29 mouse cellular contexts compared by ENCODE assay signal in the genomic region with DNA sequence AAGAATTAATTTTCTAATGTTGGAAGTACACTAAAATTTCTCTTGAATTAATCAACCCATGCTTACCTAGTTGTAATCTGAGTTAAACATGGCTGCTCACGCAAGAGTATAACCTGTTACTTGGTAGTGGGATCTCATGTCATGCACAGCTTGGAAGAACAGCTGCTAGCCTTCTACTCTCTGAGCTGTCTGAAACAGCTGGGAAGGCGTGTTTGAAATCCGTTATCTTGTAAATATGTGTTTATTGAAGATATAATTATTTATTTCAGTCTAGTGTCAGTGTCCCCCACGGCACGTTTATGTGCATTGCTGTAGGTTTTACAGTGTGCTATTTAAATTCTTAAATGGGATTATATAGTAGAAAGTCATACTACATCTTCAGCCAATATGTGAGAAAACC.
"Had no signal": no experiment of that assay in that cellular context is flagged by ENCODE, and none has a peak within 500 bp of the region (broad histone marks: within the 10 kb centered on the region; RNA-seq: fewer than 3 reads in every experiment).

No protein-coding gene starts in this region.

- H3K9me3 ChIP-seq: embryonic facial prominence, embryonic 12.5 days; embryonic facial prominence, embryonic 13.5 days; embryonic facial prominence, embryonic 15.5 days; forebrain, embryonic 10.5 days; forebrain, embryonic 12.5 days; forebrain, embryonic 13.5 days; forebrain, embryonic 15.5 days had no signal

- H3K4me3 ChIP-seq: embryonic facial prominence, embryonic 12.5 days; embryonic facial prominence, embryonic 13.5 days; embryonic facial prominence, embryonic 15.5 days; erythroblast, embryonic 14.5 days; forebrain, embryonic 10.5 days; forebrain, embryonic 12.5 days; forebrain, embryonic 13.5 days; forebrain, embryonic 15.5 days; gastrocnemius, adult 2 months; heart, adult 2 months had no signal

- H3K27me3 ChIP-seq: embryonic facial prominence, embryonic 12.5 days; embryonic facial prominence, embryonic 13.5 days; embryonic facial prominence, embryonic 15.5 days; forebrain, embryonic 12.5 days; forebrain, embryonic 13.5 days; forebrain, embryonic 15.5 days had no signal

- ATAC-seq: forebrain, embryonic 13.5 days; forebrain, embryonic 14.5 days; forebrain, embryonic 15.5 days; forebrain, embryonic 16.5 days; forebrain, postnatal 0 days had no signal

- H3K4me2 ChIP-seq: embryonic facial prominence, embryonic 12.5 days; embryonic facial prominence, embryonic 13.5 days; embryonic facial prominence, embryonic 15.5 days; forebrain, embryonic 12.5 days; forebrain, embryonic 13.5 days; forebrain, embryonic 15.5 days had no signal

- H3K36me3 ChIP-seq: embryonic facial prominence, embryonic 12.5 days; embryonic facial prominence, embryonic 13.5 days; embryonic facial prominence, embryonic 15.5 days; forebrain, embryonic 12.5 days; forebrain, embryonic 15.5 days had no signal

- H3K27ac ChIP-seq: embryonic facial prominence, embryonic 12.5 days; embryonic facial prominence, embryonic 13.5 days; embryonic facial prominence, embryonic 15.5 days; forebrain, embryonic 10.5 days; forebrain, embryonic 12.5 days; forebrain, embryonic 13.5 days; forebrain, embryonic 15.5 days; gastrocnemius, adult 2 months; heart, adult 2 months had no signal

- H3K9ac ChIP-seq: embryonic facial prominence, embryonic 12.5 days; embryonic facial prominence, embryonic 13.5 days; embryonic facial prominence, embryonic 15.5 days; forebrain, embryonic 12.5 days; forebrain, embryonic 13.5 days; forebrain, embryonic 15.5 days; forebrain, postnatal 0 days had no signal

- DNase-seq: cerebellum, adult 18-20 months; cerebellum, adult 2 months; cerebellum, adult 8-10 months; cerebellum, adult 9-10 months; cerebellum, adult 9-11 months; cerebellum, postnatal 10 days; cerebellum, postnatal 14 days; cerebellum, postnatal 25 days; cerebellum, postnatal 36 days; embryo, embryonic 11 days; forebrain, postnatal 0 days; gastrocnemius, adult 2 months; gastrocnemius, postnatal 10 days; gastrocnemius, postnatal 14 days; gastrocnemius, postnatal 25 days; gastrocnemius, postnatal 36 days; heart, adult 11 months; heart, adult 18-20 months; heart, adult 2 months had no signal

- H3K4me1 ChIP-seq: embryonic facial prominence, embryonic 12.5 days; embryonic facial prominence, embryonic 13.5 days; embryonic facial prominence, embryonic 15.5 days; forebrain, embryonic 10.5 days; forebrain, embryonic 12.5 days; forebrain, embryonic 13.5 days; forebrain, embryonic 15.5 days had no signal
